Mouse (Mus musculus) T-helper 17 cell (primary cell): ENCODE data around the gene Vmn1r172.

ENCODE experiments used
- in situ Hi-C, 2 experiments: fragments of 300-600 bp; cut with MboI, MseI; formaldehyde crosslinking; loops; 1 replicate in 1 of 2; 2 replicates in 1 of 2; pipeline ENCODE4 v1.15.1; 2025; ENCODE audit warnings: high pct_unique_total_duplicates in 2 of 2

The Vmn1r172 gene

GRCm38 (mm10) chr7:23658016-23658415, at the start of gene Vmn1r172:
TSS of gene Vmn1r172 (plus strand) at chr7:23658316.
- in situ Hi-C loops, result no loop called here

GRCm38 (mm10) chr7:23630422-23630821, 27.7 kb upstream of the Vmn1r172 start, which contains the start of gene Vmn1r171:
TSS of gene Vmn1r171 (plus strand) at chr7:23630722.
- in situ Hi-C loops, result no loop called here

GRCm38 (mm10) chr7:23700403-23700802, 42.3 kb downstream of the Vmn1r172 start, which contains the start of gene Vmn1r173:
TSS of gene Vmn1r173 (plus strand) at chr7:23700703.
- in situ Hi-C loops, result loop anchor here (5.0 kb wide), 1 partner anchor 52 kb away; the partner anchor contains the start of gene Vmn1r174 (in 2 of the 2)
